Mouse (Mus musculus) embryonic fibroblast, embryonic 13.5 days (primary cell): ENCODE data around the gene Hist1h2bk. TPM values are rescaled to one million over a fixed set of nuclear protein-coding genes. Genes with fewer than 3 reads are reported as not detected.
"Not testable (repeated sequence)": the region's sequence is repeated elsewhere in the genome, so short reads cannot be mapped to it uniquely, and the experiment has no call there.

ENCODE experiments used
- H3K27ac ChIP-seq: 2 replicates; pipeline ENCODE4 v1.5.1; 2012; ENCODE audit warnings: low read length, control low read depth, inconsistent platforms; ENCODE audit not compliant: insufficient read depth
- H3K4me1 ChIP-seq: 2 replicates; pipeline ENCODE4 v1.6.1; 2011; ENCODE audit warnings: low read length; ENCODE audit not compliant: control insufficient read depth, insufficient read depth
- H3K4me3 ChIP-seq: 2 replicates; pipeline ENCODE4 v1.5.1; 2011; ENCODE audit warnings: mild to moderate bottlenecking, control low read depth, low read length; ENCODE audit not compliant: insufficient read depth
- CTCF ChIP-seq: IDR thresholded peaks from 2 replicates; pipeline ENCODE4 v1.5.1; 2011; ENCODE audit warnings: mild to moderate bottlenecking, control low read depth, low read length, moderate library complexity, borderline replicate concordance; ENCODE audit not compliant: insufficient read depth
- POLR2A ChIP-seq: IDR thresholded peaks from 2 replicates; pipeline ENCODE4 v1.6.1; 2011; ENCODE audit warnings: low read depth, mild to moderate bottlenecking, control low read depth, low read length, moderate library complexity
- polyA plus RNA-seq: library from polyadenylated mRNA; stranded (reverse); fragments of >200 nt; gene quantifications from 2 replicates; pipeline ENCODE4 v1.2.4, GENCODE M21; 2011; ENCODE audit warnings: low read depth; ENCODE audit not compliant: missing spikeins, insufficient read length

Gene Hist1h2bk
- polyA plus RNA-seq, 1 experiment: 22.3 TPM

DNA sequence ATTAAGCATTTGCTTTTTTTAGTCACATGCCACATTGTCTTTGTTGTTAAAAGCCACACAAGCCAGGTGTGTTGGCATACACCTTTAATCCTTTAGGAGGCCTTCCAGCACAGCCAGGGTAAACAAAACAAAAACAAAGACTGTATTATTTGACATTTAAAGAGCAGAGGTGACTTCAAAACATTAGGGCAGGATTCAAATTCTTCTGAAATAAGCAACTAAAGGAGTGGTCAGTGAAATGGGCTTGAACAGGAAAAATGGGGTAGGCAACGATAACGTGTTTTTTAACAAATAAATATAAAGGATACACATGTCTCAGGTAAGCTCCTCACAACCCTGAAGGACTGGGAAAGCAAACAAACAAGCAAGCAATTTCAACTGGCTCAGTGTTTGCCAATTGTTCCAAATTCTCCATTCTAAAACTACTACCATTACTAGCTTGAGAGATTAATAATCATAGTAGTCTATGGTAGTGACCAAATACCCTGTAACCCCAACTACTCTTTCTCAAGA lies 4.3 kb downstream of the Hist1h2bk start:
- TF ChIP-seq POLR2A (no peak; the same call in 1 of the 2 replicates), CTCF (no peak)
- Histone ChIP-seq H3K27ac (peak overlapping the region; percentile 71), H3K4me3 (peak overlapping the region; percentile 26), H3K4me1 (peaks cover 8% of the 10 kb centered on the region; the same call in 1 of the 2 replicates)

DNA sequence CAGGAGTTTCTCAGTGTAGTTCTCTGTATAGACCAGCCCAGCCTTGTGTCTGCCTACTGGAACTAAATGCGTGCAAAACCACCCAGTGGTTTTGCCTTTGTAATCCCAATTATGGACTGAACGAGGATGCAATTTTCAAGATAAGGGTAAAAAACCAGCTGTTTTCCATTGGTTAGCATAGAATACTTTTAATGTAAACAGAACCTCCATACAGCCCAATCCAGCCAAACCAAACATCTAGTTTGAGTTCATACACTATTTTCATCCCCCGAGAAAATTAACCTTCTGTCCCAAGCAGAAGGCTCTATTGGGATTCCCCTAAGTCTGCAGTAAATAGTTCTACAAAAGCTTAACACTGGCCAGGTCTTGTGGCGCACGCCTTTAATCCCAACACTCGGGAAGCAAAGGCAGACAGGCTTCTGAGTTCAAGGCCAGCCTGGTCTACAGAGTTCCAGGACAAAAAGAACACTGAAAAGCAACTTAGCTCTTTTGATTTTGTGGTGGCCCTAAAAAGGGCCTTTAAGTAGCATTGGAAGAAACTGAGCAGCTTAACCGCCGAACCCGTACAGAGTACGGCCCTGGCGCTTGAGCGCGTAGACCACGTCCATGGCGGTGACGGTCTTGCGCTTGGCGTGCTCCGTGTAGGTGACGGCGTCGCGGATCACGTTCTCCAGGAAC lies 4.9 kb downstream of the Hist1h2bk start:
- Histone ChIP-seq H3K27ac (peak overlapping the region; percentile 71), H3K4me3 (peak overlapping the region; percentile 26), H3K4me1 (peaks cover 8% of the 10 kb centered on the region; the same call in 1 of the 2 replicates)
- TF ChIP-seq POLR2A (peak; percentile 71), CTCF (no peak)

DNA sequence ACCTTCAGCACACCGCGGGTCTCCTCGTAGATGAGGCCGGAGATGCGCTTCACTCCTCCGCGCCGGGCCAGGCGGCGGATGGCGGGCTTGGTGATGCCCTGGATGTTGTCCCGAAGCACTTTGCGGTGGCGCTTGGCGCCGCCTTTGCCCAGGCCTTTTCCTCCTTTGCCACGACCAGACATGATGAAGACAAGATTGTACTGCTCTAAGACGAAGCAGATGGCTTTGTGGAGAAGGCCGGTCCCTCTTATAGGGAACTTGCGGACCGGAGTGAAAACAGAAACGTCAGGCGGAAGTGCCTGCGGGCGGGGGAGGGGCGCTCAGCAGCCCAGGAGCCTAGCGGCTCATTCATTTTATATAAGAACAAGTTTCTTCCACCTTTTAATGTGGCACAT lies 5.5 kb downstream of the Hist1h2bk start, which contains the start of gene Hist1h4i:
Gene Hist1h4i (minus strand): TSS at position 221 of the 395 bp plus-strand sequence.
- H3K4me1 ChIP-seq: not testable (repeated sequence)
- TF ChIP-seq POLR2A: peak; percentile 97

DNA sequence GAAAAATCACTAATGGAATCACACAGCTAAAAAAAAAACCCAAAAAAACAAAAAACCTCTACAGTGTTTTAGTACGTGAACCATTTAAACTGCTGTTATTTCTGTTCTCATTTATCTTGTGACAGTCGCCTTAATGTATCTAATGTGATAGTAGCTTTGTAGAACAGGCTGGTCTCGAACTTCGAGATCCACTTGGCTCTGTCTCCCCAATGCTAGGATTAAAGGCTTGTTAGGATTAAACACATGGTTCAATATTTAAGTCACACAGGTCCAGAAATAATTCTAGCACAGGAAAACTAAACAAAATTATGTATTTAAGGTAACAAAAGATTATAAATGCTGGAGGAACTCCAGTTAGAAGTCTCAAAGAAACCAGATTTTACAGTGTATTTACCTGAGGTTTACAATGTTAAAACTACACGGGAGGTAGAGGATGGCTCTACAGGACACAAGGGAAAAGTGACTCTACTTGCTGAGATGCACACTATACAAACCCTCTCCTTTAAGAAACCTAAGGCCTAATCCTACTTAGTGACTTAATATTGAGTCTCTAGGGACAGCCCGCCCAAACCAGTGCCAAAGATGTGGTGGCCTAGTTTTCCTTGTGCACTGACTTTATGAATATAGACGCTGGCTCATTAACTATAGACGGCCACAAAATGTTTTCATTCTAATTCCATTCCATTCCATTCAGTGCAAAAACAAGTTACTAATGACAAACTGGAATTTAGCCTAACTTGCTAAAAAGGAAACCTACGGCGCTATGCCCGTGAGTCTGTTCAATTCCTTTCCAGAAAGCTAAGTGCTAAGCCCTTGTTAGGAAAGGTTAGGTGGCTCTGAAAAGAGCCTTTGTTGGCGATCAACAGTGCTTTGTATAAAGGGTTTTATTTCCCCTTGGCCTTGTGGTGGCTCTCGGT lies 6.2 kb downstream of the Hist1h2bk start:
- peak; percentile 71 for TF ChIP-seq POLR2A
- no peak for TF ChIP-seq CTCF
- Histone ChIP-seq H3K27ac (peak overlapping the region; percentile 89), H3K4me1 (peaks cover 2% of the 10 kb centered on the region; the same call in 1 of the 2 replicates), H3K4me3 (peak overlapping the region; percentile 50)

More for the DNA sequence above, 5.5 kb downstream of the Hist1h2bk start, which contains the start of gene Hist1h4i:
- H3K27ac ChIP-seq: peak within 1 kb of the TSS; percentile 89
- peak within 1 kb of the TSS; percentile 50 for H3K4me3 ChIP-seq

DNA sequence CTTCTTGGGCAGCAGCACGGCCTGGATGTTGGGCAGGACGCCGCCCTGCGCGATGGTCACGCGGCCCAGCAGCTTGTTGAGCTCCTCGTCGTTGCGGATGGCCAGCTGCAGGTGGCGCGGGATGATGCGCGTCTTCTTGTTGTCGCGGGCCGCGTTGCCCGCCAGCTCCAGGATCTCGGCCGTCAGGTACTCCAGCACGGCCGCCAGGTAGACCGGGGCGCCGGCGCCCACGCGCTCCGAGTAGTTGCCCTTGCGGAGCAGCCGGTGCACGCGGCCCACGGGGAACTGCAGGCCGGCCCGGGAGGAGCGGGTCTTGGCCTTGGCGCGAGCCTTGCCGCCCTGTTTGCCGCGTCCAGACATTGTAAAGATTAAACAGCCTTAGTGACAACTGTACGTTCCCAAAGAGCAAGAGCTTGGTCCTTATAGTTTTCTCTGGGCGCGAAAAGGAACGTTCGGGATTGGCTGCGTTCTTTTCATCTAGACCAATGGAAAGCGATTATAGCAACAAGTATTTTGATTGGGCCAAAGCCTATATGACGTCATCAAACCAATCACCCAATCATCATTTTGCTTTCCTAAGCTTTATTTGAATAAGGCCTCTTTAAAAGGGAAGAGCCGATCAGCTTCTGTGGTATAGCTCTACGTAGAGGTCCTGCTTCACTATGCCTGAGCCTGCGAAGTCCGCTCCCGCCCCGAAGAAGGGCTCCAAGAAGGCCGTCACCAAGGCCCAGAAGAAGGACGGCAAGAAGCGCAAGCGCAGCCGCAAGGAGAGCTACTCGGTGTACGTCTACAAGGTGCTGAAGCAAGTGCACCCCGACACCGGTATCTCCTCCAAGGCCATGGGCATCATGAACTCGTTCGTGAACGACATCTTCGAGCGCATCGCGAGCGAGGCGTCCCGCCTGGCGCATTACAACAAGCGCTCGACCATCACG lies 7.2 kb downstream of the Hist1h2bk start, which contains the start of the genes Hist1h2ag and Hist1h2bj:
Gene Hist1h2ag (minus strand): TSS at position 377 of the 935 bp plus-strand sequence.
Gene Hist1h2bj (plus strand): TSS at position 647 of the 935 bp plus-strand sequence.
- H3K4me1 ChIP-seq: not testable (repeated sequence)
- Histone ChIP-seq H3K27ac (peak within 1 kb of the TSS; percentile 89), H3K4me3 (peak within 1 kb of the TSS; percentile 53)
- peak; percentile 89 for TF ChIP-seq POLR2A

DNA sequence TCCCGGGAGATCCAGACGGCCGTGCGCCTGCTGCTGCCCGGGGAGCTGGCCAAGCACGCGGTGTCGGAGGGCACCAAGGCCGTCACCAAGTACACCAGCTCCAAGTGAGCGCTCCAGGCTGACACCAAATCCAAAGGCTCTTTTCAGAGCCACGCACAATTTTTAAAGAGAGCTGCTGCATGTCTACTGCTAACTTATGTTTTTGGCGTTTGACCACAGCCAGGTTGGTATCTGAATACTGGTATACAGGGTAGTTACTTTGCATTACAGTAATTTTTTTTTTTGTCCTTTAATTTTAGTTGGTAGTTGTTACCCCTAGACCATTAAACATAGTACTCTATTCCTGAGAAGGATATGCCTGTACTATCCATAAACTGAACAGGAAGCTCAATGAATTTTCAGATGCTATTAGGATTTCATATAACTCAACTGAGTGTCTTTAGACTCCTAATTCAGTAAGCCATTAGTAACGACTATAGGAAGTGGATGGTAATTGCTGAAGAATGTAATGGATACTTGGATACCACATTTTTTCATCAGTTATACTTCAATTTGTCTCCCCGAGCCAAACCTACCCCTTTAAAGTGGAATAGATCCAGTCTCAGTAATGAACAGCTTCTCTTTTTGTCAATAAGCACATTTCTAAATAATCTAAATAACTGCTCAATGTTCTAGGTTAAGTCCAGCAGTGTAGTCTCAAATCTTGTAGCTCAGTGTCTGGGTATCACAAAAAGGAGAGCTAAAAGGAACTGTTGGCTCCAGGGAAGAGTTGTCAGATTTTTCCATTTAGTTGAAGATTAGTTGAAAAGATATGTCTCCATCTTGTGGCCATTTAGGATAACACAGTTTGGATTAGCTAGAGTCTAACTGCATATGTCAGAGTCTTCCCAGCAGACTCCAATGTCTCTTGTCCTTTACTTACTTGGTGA lies 8.1 kb downstream of the Hist1h2bk start:
- H3K27ac ChIP-seq: peak overlapping the region; percentile 46
- TF ChIP-seq POLR2A: peak; percentile 16; the same call in 1 of the 2 replicates
- TF ChIP-seq CTCF: no peak
- H3K4me3 ChIP-seq: peak overlapping the region; percentile 53
- peaks cover 2% of the 10 kb centered on the region; the same call in 1 of the 2 replicates for H3K4me1 ChIP-seq

DNA sequence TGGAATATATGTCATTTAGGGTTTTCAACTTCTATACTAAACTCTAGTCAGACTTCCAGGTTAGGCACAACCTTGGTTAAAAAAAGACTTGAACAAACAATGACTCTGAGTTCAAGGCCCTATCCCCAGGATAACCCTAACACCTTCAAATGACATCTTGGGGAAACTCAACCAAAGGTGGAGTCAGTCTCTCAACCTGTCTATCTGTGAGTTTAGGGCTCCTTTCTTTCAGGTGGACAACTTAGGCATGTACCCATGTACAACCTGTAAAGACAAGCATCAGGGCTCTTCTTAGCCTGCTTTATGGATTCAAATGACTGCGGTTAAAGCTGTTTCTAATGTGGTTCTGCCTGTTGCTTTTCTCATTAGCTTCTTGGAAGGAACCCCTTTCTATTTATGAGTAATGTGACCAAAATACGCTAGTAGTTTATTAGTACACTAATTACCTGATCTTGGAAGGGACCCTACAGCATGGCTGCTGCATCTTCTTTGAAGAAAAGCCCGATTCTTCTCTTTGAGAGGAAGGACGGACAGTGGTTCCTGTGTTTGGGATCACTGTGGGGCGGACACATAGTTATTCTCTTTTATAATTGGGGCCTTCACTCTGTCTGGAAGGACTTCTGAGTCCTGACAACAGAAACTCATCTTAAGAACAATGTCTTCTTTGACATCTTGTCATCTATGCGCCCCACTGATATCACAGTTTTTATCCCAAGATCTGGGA lies 8.9 kb downstream of the Hist1h2bk start:
- Histone ChIP-seq H3K27ac (no peak overlapping the region), H3K4me3 (peak overlapping the region; percentile 36), H3K4me1 (peaks cover 2% of the 10 kb centered on the region; the same call in 1 of the 2 replicates)
- TF ChIP-seq POLR2A (no peak), CTCF (no peak)
